Mouse (Mus musculus) limb, embryonic 10.5 days (tissue): Measurements from ENCODE around the gene BC107364. TPM values are rescaled to one million over a fixed set of nuclear protein-coding genes. Genes with fewer than 3 reads are reported as not detected.
"Not testable (repeated sequence)": the region's sequence is repeated elsewhere in the genome, so short reads cannot be mapped to it uniquely, and the experiment has no call there.

ENCODE experiments used
- DNase-seq: peaks from one replicate; pipeline ENCODE4 v3.0.0-alpha.2; 2017; ENCODE audit warnings: low spot score
- H3K27ac ChIP-seq: fragments of 300-500 bp; sonication (generic); 2 replicates; pipeline ENCODE4 v1.5.1; 2016; ENCODE audit warnings: mild to moderate bottlenecking
- H3K27me3 ChIP-seq: fragments of 300-500 bp; sonication (generic); 2 replicates; pipeline ENCODE4 v1.6.1; 2016; ENCODE audit warnings: low read depth, mild to moderate bottlenecking; ENCODE audit not compliant: poor library complexity, severe bottlenecking
- H3K36me3 ChIP-seq: fragments of 300-500 bp; sonication (generic); 2 replicates; pipeline ENCODE4 v1.6.1; 2016; ENCODE audit warnings: mild to moderate bottlenecking, moderate library complexity
- H3K4me1 ChIP-seq: fragments of 300-500 bp; sonication (generic); 2 replicates; pipeline ENCODE4 v1.6.1; 2016
- H3K4me3 ChIP-seq: fragments of 300-500 bp; sonication (generic); 2 replicates; pipeline ENCODE4 v1.5.1; 2016; ENCODE audit warnings: mild to moderate bottlenecking, moderate library complexity
- H3K9me3 ChIP-seq: fragments of 300-500 bp; sonication (generic); replicated peaks from 2 replicates; pipeline ENCODE4 v1.6.1; 2016; ENCODE audit warnings: mild to moderate bottlenecking
- WGBS: fragments of 180-500 bp; shearing (Covaris S2); methylation state at CpG from one replicate; pipeline ENCODE4 v1.1.7; 2016; 5-methylcytosine and 5-hydroxymethylcytosine counted together
- polyA plus RNA-seq: library from polyadenylated mRNA; unstranded; fragments of >200 nt; fragmentation: Nextera tagmentation; extraction: Ambion mirVana; gene quantifications from 2 replicates; pipeline ENCODE4 v1.2.1, GENCODE M21; 2016

The BC107364 gene
- polyA plus RNA-seq, 1 experiment from 2014 or later = 0.14 TPM

DNA sequence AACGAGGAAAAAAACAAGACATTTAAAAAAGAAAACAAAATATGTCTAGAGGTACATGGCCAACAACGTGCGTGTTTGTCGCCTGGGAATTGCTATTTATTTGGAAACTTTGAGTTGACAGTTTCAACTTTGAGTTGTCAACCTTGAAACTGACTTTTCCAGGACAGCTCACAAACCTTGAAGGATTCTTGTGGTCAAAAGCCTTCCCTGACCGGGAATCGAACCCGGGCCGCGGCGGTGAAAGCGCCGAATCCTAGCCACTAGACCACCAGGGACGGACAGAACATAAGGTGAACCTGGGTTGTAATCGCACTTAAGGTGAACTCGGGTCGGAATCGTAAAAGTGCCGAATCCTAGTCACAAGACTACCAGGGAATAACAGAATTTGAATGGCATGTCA is 64.9 kb downstream of the BC107364 start:
- not testable (repeated sequence) for H3K4me1 ChIP-seq, DNase-seq, H3K9me3 ChIP-seq, H3K27ac ChIP-seq, H3K4me3 ChIP-seq, H3K36me3 ChIP-seq
- H3K27me3 ChIP-seq = peaks cover 32% of the 10 kb centered on the region
- no CpG with 5 or more reads among the region's 18 CpGs for WGBS

Other genes starting within 250 kb of the BC107364 start
- gene Bola1, start 232.6 kb downstream of the BC107364 start, polyA plus RNA-seq = 74.2 and 76.5 TPM in 2 replicates
- gene Hist2h2ab, start 232.4 kb downstream of the BC107364 start, polyA plus RNA-seq = 0.63 and 1.2 TPM in 2 replicates
- gene Hist2h2ac, start 231.4 kb downstream of the BC107364 start, polyA plus RNA-seq = 11.7 and 16.3 TPM in 2 replicates
- 3.4 and 5.8 TPM in 2 replicates for gene Hist2h2be, start 231.2 kb downstream of the BC107364 start, polyA plus RNA-seq
- gene Hist2h3c2, start 213.2 kb downstream of the BC107364 start, polyA plus RNA-seq = 6.5 and 7.3 TPM in 2 replicates
- 18.9 and 27.3 TPM in 2 replicates for gene Hist2h2aa2, start 212.0 kb downstream of the BC107364 start, polyA plus RNA-seq
- 12.7 and 15.9 TPM in 2 replicates for gene Hist2h2aa1, start 206.8 kb downstream of the BC107364 start, polyA plus RNA-seq
- 0.41 TPM in 1 of 2 replicates, not detected in the other for gene Hist2h3c1, start 205.6 kb downstream of the BC107364 start, polyA plus RNA-seq
- gene Hist2h4, start 189.0 kb downstream of the BC107364 start, polyA plus RNA-seq = 7.7 and 9.4 TPM in 2 replicates
- gene Hist2h3b, start 183.7 kb downstream of the BC107364 start, polyA plus RNA-seq = 48.3 and 54.0 TPM in 2 replicates
- 8.2 and 10.7 TPM in 2 replicates for gene Hist2h2bb, start 182.6 kb downstream of the BC107364 start, polyA plus RNA-seq
- gene Fcgr1, start 158.3 kb downstream of the BC107364 start, polyA plus RNA-seq = 0.60 and 0.85 TPM in 2 replicates
- gene Hfe2, start 72.9 kb upstream of the BC107364 start, polyA plus RNA-seq = 0.58 and 0.84 TPM in 2 replicates
- gene Txnip, start 105.7 kb upstream of the BC107364 start, polyA plus RNA-seq = 28.5 and 43.4 TPM in 2 replicates
- 0.60 and 2.0 TPM in 2 replicates for gene Gm16253, start 124.7 kb upstream of the BC107364 start, polyA plus RNA-seq
- gene Polr3gl, start 141.9 kb upstream of the BC107364 start, polyA plus RNA-seq = 27.2 and 42.1 TPM in 2 replicates
- 0.73 and 0.96 TPM in 2 replicates for gene Ankrd34a, start 144.3 kb upstream of the BC107364 start, polyA plus RNA-seq
- 3.6 and 4.5 TPM in 2 replicates for gene Lix1l, start 148.8 kb upstream of the BC107364 start, polyA plus RNA-seq
- gene Rbm8a, start 177.6 kb upstream of the BC107364 start, polyA plus RNA-seq = 224 and 228 TPM in 2 replicates
- gene Pex11b, start 183.1 kb upstream of the BC107364 start, polyA plus RNA-seq = 40.9 and 44.6 TPM in 2 replicates
- gene Gm42957, start 183.2 kb upstream of the BC107364 start, polyA plus RNA-seq = 0.08 and 0.14 TPM in 2 replicates
- 0.58 and 0.80 TPM in 2 replicates for gene Itga10, start 193.3 kb upstream of the BC107364 start, polyA plus RNA-seq
- 0.09 and 0.10 TPM in 2 replicates for gene Ankrd35, start 217.8 kb upstream of the BC107364 start, polyA plus RNA-seq
- gene Pias3, start 244.1 kb upstream of the BC107364 start, polyA plus RNA-seq = 36.4 and 58.3 TPM in 2 replicates